ENCODE assay signal across 30 mouse cellular contexts in the genomic region with DNA sequence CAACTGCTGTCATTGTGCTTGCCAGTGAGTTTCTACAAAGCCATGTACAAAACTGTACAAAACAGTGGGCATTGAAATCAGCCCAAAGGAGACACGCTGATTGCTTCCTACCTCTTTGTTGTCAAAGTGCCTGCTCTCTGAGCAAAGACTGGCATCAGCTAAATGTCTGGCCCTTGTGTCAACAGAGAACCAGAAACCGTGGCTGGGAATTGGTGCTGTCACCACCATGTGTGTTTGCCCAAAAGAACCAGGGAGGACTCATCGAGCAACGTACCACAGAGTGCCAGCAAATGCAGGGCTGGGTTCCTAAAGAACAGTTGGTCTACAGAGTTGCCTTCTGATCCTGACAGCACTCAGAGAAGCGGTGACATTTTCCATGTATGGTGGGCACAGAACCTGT. TPM values are rescaled to one million over a fixed set of nuclear protein-coding genes. Genes with fewer than 3 reads are reported as not detected.
DNase-seq lines count a peak whose midpoint lies in the region; ATAC-seq and TF ChIP-seq lines count a peak whose summit lies in the region.
"Had no signal": no experiment of that assay in that cellular context is flagged by ENCODE, and none has a peak within 500 bp of the region (broad histone marks: within the 10 kb centered on the region; RNA-seq: fewer than 3 reads in every experiment).

No protein-coding gene starts in this region.

- no peak overlapping the region for H3K27ac ChIP-seq in forebrain, postnatal 0 days (ENCODE audit: low read depth, low read length)
- no peak overlapping the region for H3K27ac ChIP-seq in forebrain, embryonic 16.5 days (ENCODE audit: low read length)
- H3K27ac ChIP-seq: embryonic facial prominence, embryonic 13.5 days; embryonic facial prominence, embryonic 15.5 days; forebrain, embryonic 10.5 days; forebrain, embryonic 12.5 days had no signal

- TF ChIP-seq POLR2A in brain, embryonic 14.5 days (IDR thresholded peaks at IDR 0.05; ENCODE audit: borderline replicate concordance, extremely low read depth, insufficient read depth, insufficient read length, poor library complexity, severe bottlenecking): no peak

- peak; percentile 85 for ATAC-seq in forebrain, postnatal 0 days
- no peak for ATAC-seq in forebrain, embryonic 16.5 days
- ATAC-seq: activated CD4-positive, CD25-positive, alpha-beta regulatory T cell, adult 4 months; CD4-positive, CD25-positive, alpha-beta regulatory T cell, adult 4 months; forebrain, embryonic 14.5 days; Patski had no signal

- no peaks in the 10 kb centered on the region for H3K27me3 ChIP-seq in forebrain, postnatal 0 days (ENCODE audit: insufficient read depth, low read length)
- H3K27me3 ChIP-seq in forebrain, embryonic 16.5 days (replicated peaks; ENCODE audit: control insufficient read depth, insufficient read depth, low read length): no peaks in the 10 kb centered on the region
- H3K27me3 ChIP-seq: CH12.LX; embryonic facial prominence, embryonic 13.5 days; embryonic facial prominence, embryonic 15.5 days; forebrain, embryonic 12.5 days had no signal

- H3K4me1 ChIP-seq in forebrain, postnatal 0 days (ENCODE audit: insufficient read depth): no peaks in the 10 kb centered on the region
- H3K4me1 ChIP-seq in forebrain, embryonic 16.5 days (replicated peaks; ENCODE audit: control insufficient read depth, insufficient read depth, low read length): no peaks in the 10 kb centered on the region
- H3K4me1 ChIP-seq: embryonic facial prominence, embryonic 13.5 days; embryonic facial prominence, embryonic 15.5 days; forebrain, embryonic 10.5 days; forebrain, embryonic 12.5 days had no signal

- H3K4me2 ChIP-seq in forebrain, postnatal 0 days (ENCODE audit: low read depth): no peak overlapping the region
- H3K4me2 ChIP-seq in forebrain, embryonic 16.5 days (ENCODE audit: low read length): no peak overlapping the region
- H3K4me2 ChIP-seq: embryonic facial prominence, embryonic 13.5 days; embryonic facial prominence, embryonic 15.5 days; forebrain, embryonic 12.5 days had no signal

- TF ChIP-seq CTCF in forebrain, postnatal 0 days (IDR thresholded peaks at IDR 0.05; ENCODE audit: low read depth): no peak
- no peak for TF ChIP-seq CTCF in brain, embryonic 14.5 days (IDR thresholded peaks at IDR 0.05; ENCODE audit: borderline replicate concordance, extremely low read depth, insufficient read depth, insufficient read length)

- no peak overlapping the region for H3K9ac ChIP-seq in forebrain, postnatal 0 days
- no peak overlapping the region for H3K9ac ChIP-seq in forebrain, embryonic 16.5 days (replicated peaks; ENCODE audit: low read depth, low read length)
- H3K9ac ChIP-seq: embryonic facial prominence, embryonic 13.5 days; embryonic facial prominence, embryonic 15.5 days; forebrain, embryonic 12.5 days had no signal

- WGBS in forebrain, postnatal 0 days: 29% methylated on average over 5 of the region's 5 CpGs
- WGBS in forebrain, embryonic 16.5 days: 47% methylated on average over 5 of the region's 5 CpGs

- no peak overlapping the region for H3K4me3 ChIP-seq in forebrain, postnatal 0 days (ENCODE audit: low read depth, low read length)
- H3K4me3 ChIP-seq in forebrain, embryonic 16.5 days (replicated peaks; ENCODE audit: low read length): no peak overlapping the region
- H3K4me3 ChIP-seq: embryonic facial prominence, embryonic 13.5 days; embryonic facial prominence, embryonic 15.5 days; erythroblast, embryonic 14.5 days; forebrain, embryonic 10.5 days; forebrain, embryonic 12.5 days had no signal

- H3K36me3 ChIP-seq in forebrain, postnatal 0 days (ENCODE audit: insufficient read depth): no peaks in the 10 kb centered on the region
- no peaks in the 10 kb centered on the region for H3K36me3 ChIP-seq in forebrain, embryonic 16.5 days (ENCODE audit: control insufficient read depth, insufficient read depth)
- H3K36me3 ChIP-seq: embryonic facial prominence, embryonic 13.5 days; embryonic facial prominence, embryonic 15.5 days; forebrain, embryonic 10.5 days; forebrain, embryonic 12.5 days; G1E had no signal

- peak; percentile 48 for DNase-seq in forebrain, postnatal 0 days
- peak; percentile 49 to 53 for DNase-seq in layer of hippocampus, postnatal 10 days (ENCODE audit: low spot score in 2 of 2)
- no peak for DNase-seq in layer of hippocampus, adult 11-12 months (ENCODE audit: low spot score)
- peak; percentile 21 for DNase-seq in brain, embryonic 14.5 days (ENCODE audit: low read depth)
- DNase-seq: adrenal gland, adult 8-10 months; adrenal gland, postnatal 14 days; adrenal gland, postnatal 36 days; B cell, adult 2 months; cerebellum, adult 11 months; cerebellum, adult 18-20 months; cerebellum, adult 8-10 months; cerebellum, adult 9-11 months; cerebellum, postnatal 14 days; cerebellum, postnatal 36 days; embryo, embryonic 11 days had no signal

- no peaks in the 10 kb centered on the region for H3K9me3 ChIP-seq in forebrain, postnatal 0 days (ENCODE audit: low read length)
- no peaks in the 10 kb centered on the region for H3K9me3 ChIP-seq in forebrain, embryonic 16.5 days (ENCODE audit: control insufficient read depth, low read length)
- H3K9me3 ChIP-seq: embryonic facial prominence, embryonic 13.5 days; embryonic facial prominence, embryonic 15.5 days; forebrain, embryonic 10.5 days; forebrain, embryonic 12.5 days had no signal

RNA-seq across cellular contexts. Expression of a gene that starts 2.3 kb away (rescaled TPM):
- 1.1 and 2.1 TPM in 2 replicates for total RNA-seq in forebrain, postnatal 0 days (2014; rRNA removed)
- polyA plus RNA-seq in forebrain, postnatal 0 days (2015; fragmentation: Nextera tagmentation; extraction: Ambion mirVana): 0.84 and 1.2 TPM in 2 replicates
- 0.46 and 0.65 TPM in 2 replicates for polyA plus RNA-seq in forebrain, embryonic 16.5 days (2015; fragmentation: Nextera tagmentation; extraction: Ambion mirVana)
- total RNA-seq in layer of hippocampus, postnatal 10 days (2021): 1 to 10 TPM; 2.1 to 3.2 TPM
- polyA plus RNA-seq in brain, embryonic 14.5 days (2012; rRNA removed): 0.10 and 0.16 TPM in 2 replicates
- total RNA-seq: adrenal gland, adult 18-20 months; adrenal gland, adult 8-10 months; adrenal gland, postnatal 14 days; common myeloid progenitor, adult 5-6 weeks had no signal
- polyA plus RNA-seq: activated CD4-positive, CD25-positive, alpha-beta regulatory T cell, adult 4 months; CD4-positive, CD25-positive, alpha-beta regulatory T cell, adult 4 months; embryonic facial prominence, embryonic 11.5 days; embryonic facial prominence, embryonic 13.5 days; embryonic facial prominence, embryonic 15.5 days; erythroblast, embryonic 14.5 days; forebrain, embryonic 10.5 days; forebrain, embryonic 12.5 days; G1E; Patski had no signal
